Mouse (Mus musculus) embryo, embryonic 11.5 days (tissue): ENCODE data around the gene Efcab8.
A peak's percentile ranks its signal among the peaks of the same experiment; 100 is the strongest.
"Not testable (repeated sequence)": the region's sequence is repeated elsewhere in the genome, so short reads cannot be mapped to it uniquely, and the experiment has no call there.

ENCODE experiments used
- DNase-seq: peaks from one replicate; pipeline ENCODE4 v3.0.0-alpha.2; 2012; ENCODE audit warnings: low read depth, low spot score

The Efcab8 gene

DNA sequence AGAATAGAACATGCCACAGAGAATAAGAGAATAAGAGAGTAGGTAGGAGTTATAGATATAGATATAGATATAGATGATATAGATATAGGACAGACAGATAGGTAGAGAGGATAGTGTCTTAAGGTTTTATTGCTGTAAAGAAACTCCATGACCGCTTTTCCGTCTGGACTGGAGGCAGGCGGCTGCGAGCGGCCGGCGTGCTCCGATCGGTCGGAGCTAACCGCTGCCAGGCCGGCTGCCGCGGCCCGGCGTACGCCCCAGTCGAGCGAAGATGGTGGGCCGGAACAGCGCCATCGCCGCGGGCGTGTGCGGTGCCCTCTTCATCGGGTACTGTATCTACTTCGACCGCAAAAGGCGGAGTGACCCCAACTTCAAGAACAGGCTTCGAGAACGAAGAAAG lies 46.2 kb downstream of the Efcab8 start:
- DNase-seq, result not testable (repeated sequence)

DNA sequence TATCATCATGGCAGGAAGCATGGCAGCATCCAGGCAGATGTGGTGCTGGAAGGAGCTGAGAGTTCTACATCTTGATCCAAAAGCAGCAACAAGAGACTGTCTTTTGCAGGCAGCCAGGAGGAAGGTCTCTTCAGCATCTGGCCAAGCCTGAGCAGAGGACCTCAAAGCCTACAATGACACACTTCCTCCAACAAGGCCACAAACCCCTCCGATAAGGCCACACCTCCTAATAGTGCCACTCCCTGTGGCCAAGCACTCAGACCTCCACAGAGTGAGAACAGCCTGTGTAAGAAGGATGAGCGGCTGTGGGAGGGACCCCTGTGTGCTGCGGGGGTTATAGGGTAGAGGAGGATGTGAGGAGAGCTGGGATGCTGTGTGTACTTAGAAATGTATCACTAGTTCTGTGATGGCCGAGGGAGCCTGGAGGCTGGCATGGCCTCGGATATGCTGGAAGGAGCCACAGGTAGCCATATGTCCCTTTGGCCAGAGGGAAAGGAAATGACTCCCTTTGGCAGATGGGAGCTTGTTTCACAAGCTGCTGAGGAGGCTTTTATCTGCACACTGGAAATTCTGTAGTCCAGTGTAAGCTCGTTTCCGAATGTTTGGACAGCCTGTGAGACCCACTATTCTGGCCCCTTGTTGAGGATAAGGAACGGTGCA lies 47.6 kb downstream of the Efcab8 start:
- no peak for DNase-seq

DNA sequence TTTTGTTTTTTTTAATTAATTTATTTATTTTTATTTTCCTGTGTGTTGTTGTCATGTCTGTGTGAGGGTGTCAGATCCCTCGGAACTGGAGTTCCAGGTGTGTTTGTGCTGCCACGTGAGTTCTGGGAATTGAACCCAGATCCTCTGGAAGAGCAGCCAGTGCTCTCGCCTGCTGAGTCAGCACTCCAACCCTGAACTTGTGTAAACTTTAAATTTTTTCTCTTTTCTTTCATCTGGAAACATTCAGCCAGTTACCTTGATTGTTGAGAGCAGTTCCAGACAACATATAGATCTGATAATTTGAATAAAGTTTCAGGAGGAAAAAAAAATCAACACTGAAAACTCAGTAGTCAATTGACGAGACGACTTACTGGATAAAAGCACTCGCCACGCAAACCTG lies 49.0 kb downstream of the Efcab8 start:
- DNase-seq, result no peak

DNA sequence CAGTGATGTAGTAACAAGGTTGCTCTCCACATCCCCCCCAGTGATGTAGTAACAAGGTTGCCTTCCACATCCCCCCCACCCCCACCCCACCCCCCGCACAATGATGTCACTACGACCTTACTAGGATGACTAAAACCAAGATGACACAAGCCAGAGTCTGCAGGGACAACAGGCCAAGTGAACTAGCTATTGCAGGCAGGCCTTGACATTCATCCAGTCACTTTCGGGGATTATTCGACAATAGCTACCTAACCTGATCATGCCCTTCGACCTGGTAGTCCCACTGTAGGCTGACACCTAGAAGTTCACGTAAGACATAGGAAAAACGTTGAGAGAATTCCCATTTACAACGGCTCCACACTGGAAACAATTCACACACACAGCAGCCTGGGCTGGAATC lies 53.6 kb downstream of the Efcab8 start:
- DNase-seq, result no peak

DNA sequence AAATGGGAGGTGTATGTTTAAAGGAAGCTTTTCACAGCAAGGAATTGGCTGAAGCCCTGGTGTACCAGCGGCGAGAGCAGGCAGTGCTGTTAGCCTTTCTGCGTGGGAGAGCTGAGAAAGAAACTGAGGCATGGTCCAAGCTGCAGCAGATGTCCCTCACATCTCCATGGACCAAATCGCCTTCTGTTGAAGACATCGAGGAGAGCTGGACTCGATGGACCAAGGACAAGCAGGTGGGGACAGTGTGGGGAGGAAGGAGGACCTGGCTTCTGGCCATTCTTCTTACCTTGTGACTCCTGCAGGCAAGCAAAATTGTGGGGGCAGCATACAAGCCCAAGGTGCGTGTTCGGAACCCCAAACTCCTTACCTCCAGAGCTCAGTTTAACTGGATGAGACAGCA lies 63.1 kb downstream of the Efcab8 start:
- no peak for DNase-seq

DNA sequence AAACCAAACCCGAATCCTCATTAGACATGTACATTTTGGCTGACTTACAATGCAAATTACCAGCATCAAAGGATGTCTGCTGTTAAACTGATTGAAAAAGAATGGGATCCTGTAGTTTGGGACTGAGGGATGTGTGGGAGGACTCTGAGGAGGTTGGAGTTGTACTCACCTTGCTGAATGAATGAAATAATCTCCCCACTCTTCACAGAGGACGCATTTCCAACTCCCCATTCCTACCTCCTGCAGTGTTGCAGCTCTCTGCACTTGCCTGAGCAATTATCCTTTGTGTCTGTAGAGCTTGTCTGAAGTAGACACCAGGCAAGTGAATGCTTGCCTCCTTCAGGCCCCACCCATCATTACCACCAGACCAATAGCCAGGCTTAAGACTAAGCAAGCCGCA lies 68.7 kb downstream of the Efcab8 start:
- no peak for DNase-seq

DNA sequence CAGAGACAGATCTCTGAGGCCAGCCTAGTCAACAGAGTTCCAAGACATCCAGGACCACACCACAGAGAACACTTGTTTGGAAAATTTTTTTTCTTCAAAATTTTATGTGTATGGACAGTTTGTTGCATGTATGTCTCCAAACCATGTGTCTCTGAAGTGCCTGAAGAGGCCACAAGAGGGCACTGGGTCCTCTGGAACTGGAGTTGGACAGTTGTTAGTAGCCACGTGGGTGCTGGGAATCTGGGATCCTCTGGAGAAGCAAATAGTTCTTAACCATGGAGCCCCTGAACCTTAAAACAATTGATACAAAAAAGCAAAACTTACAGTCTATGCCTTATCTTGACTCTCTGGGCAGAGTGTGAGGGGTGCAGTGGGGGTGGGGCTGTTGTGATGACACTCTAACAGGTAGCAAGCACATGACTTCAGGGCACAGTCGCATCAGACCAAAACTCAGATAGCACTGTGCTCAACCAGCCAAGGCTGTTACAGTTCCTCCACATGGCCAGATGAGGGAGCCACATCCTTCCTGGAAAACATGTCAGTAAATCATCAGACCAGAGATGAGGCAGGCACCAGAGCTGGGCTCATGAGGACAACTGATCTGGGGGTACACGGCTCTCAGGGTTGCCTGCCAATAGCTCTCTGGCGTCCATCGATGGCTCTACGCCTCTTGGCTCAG lies 70.8 kb downstream of the Efcab8 start:
- DNase-seq, result no peak

DNA sequence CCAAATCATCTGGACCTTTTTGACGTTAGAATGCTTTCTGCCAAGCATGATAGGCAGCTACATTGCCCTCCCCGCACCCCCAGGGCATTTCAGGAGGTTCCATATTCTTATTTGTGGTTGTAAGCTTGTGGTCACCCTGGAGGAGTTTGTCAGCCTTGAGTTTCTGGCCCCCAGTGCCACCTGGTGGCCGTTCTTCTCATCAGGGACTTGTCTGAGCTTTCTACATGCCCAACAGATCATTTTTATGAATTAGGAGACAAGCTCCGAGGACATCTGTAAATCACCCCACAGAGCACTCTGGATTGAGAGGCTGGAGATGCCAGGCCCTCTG lies 71.3 kb downstream of the Efcab8 start:
- DNase-seq, result peak; percentile 19

DNA sequence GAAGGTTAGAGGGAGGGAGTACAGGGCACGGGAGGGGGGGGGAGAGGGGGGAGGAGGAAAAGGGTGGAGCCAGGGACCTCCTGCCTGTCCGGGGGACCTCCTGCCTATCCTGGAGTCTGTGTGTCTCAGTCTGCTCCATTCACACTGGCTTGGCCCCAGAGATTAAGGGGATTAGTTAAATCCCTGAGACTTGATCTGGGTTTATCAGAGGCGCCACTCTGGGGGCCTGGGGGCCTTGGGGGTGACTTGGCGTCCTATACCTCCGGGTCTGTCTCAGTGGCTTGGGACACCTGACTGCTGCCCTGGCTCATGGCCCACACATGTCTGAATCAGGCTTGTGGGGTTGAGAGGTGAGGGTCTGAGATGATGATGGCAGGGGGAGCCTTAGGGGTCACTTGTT lies 73.8 kb downstream of the Efcab8 start:
- DNase-seq, result no peak

DNA sequence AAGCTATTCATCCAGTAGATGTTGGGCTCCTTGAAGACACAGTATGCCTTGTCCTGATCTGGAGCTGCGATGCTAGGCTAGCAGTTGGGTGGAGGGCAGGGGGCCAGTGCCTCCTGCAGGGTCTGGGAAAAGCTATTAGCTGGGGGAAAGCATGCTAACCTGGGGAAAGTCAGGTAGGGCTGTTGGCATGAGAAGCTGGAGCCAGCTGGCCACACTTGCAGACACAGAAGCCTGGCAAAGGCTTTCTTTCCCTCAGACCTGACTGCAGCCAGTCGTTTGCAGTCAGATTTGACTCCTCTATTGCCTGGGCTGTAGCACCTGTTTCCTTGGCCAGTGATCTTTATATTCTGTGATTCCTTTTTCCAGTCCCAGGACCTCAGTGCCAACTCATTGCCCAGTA lies 79.8 kb downstream of the Efcab8 start:
- DNase-seq, result no peak

DNA sequence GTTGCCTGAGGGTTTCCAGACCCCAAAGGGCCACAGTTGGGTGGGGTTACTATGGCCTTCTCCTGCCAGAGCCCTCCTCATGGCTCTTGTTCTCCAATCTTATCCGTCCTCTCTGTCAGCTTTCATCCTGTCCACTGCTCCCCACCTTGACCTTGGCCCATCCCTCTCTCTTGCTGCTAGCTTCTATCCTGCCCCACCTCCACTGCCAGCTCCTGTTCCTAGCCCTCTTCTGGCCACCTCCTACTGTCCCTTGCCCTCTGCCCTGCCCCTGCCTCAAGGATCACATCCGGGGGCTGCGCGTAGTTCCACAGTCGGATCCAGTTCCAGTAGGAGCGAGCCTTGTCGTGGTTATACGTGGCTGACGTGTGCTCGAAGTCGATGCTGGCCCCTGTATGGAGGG lies 80.6 kb downstream of the Efcab8 start:
- DNase-seq, result no peak

DNA sequence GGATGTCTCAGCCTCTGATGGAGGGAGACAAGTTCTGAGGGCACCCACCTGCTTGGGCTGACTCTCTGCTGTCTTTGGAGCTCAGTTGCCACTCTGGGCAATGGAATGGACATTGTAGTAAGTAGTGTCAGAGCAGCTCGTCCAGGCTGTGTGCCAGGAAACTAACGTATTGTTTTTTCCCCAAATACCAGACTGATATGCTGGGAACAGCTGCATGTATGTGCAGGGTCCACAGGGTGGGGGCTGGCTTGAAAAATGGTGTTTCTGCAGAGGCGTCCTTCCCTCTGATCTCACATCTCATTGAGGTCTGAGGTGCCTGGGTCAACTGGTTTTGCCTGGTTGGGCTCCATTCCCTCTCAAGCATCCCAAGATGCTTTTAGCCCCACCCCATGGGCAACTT lies 81.0 kb downstream of the Efcab8 start:
- DNase-seq, result no peak

DNA sequence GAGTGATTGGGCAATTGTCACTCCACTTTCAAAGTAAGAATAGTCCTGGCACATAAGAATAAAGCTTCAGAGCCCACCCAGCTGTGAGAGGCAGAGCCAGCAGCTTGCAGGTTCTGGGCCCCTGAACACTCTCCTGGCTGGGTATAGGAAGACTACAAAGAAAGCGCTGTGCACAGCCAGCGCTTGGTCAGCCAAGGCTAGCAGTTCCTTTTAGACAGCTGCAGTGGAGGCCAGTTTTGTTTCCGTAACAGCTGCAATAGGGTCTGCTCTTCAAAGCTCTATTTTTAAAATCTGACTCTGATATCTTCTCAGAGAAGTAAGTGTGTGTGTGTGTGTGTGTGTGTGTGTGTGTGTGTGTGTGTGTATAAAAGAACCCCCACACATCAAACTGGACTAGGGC lies 82.2 kb downstream of the Efcab8 start:
- no peak for DNase-seq

DNA sequence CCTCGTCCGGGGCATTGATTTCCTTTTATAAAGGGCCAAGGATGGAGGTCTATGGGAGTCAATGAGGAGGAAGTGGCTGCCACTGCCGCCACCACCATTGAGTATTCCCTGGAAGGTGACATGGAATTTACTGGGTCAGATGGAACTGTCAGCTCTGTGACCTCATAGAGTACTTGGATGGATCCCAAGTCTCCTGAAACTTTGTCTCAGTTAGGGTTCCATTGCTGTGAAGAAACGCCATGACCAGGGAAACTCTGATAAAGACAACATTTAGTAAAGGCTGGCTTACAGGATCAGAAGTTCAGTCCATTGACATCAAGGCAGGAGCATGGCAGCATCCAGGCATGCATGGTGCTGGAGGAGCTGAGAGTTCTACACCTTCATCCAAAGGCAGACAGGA lies 91.3 kb downstream of the Efcab8 start, which contains the start of gene Sun5:
Gene Sun5, minus strand, starts transcription at position 101 of the 400 bp plus-strand sequence.
- DNase-seq, result no peak

DNA sequence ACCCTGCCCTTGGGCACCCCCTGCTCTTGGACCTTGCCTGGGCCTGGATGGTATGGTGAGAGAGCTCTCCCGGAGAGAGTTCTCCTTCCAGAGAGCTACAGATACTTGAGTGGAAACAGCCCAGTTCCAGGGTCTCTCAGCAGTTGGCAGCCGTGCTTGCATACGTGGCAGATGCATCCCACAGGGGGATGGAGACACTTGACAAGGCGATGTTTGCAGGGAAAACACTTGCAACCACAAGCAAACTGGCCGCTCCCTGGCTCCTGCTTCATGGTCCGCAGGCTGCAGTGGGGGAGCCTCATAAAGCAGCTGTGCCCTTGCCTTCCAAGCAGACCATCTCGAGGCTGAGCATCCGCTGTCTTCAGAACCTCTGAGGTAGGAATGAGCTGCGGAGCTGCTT lies 95.0 kb downstream of the Efcab8 start, which contains the start of gene Bpifb2:
Gene Bpifb2, plus strand, starts transcription at position 301 of the 400 bp plus-strand sequence.
- no peak for DNase-seq
